Mouse (Mus musculus) embryonic facial prominence, embryonic 14.5 days (tissue): ENCODE data around the gene Fabp6. TPM values are rescaled to one million over a fixed set of nuclear protein-coding genes. Genes with fewer than 3 reads are reported as not detected.

Experiments used
- ATAC-seq: fragments of 200-750 bp; cut with Nextera tagmentation; 2 replicates; pipeline ENCODE4 v1.8.0; 2017; ENCODE audit warnings: low read depth, moderate number of reproducible peaks, moderate TSS enrichment
- DNase-seq: peaks from one replicate; pipeline ENCODE4 v3.0.0-alpha.2; 2015; ENCODE audit warnings: low spot score
- H3K27ac ChIP-seq: fragments of 300-500 bp; sonication (generic); replicated peaks from 2 replicates; pipeline ENCODE4 v1.5.1; 2014; ENCODE audit warnings: low read depth, mild to moderate bottlenecking, low read length, moderate library complexity
- H3K27me3 ChIP-seq: fragments of 300-500 bp; sonication (generic); replicated peaks from 2 replicates; pipeline ENCODE4 v1.6.1; 2014; ENCODE audit warnings: low read length; ENCODE audit not compliant: control insufficient read depth, insufficient read depth
- H3K36me3 ChIP-seq: fragments of 300-500 bp; sonication (generic); 2 replicates; pipeline ENCODE4 v1.6.1; 2014; ENCODE audit warnings: low read length, mixed read lengths; ENCODE audit not compliant: control insufficient read depth, insufficient read depth
- H3K4me1 ChIP-seq: fragments of 300-500 bp; sonication (generic); 2 replicates; pipeline ENCODE4 v1.6.1; 2014; ENCODE audit warnings: antibody characterized with exemption, low read length; ENCODE audit not compliant: control insufficient read depth, insufficient read depth
- H3K4me2 ChIP-seq: fragments of 300-500 bp; sonication (generic); 2 replicates; pipeline ENCODE4 v1.6.1; 2014; ENCODE audit warnings: low read depth, mild to moderate bottlenecking, low read length, moderate library complexity, mixed read lengths
- H3K4me3 ChIP-seq: fragments of 300-500 bp; sonication (generic); 2 replicates; pipeline ENCODE4 v1.5.1; 2014; ENCODE audit warnings: low read depth, mild to moderate bottlenecking, low read length
- H3K9ac ChIP-seq: fragments of 300-500 bp; sonication (generic); 2 replicates; pipeline ENCODE4 v1.6.1; 2014; ENCODE audit warnings: low read depth, mild to moderate bottlenecking, low read length, moderate library complexity, mixed read lengths
- H3K9me3 ChIP-seq: fragments of 300-500 bp; sonication (generic); 2 replicates; pipeline ENCODE4 v1.6.1; 2016; ENCODE audit warnings: low read length; ENCODE audit not compliant: control insufficient read depth
- WGBS: fragments of 180-500 bp; shearing (Covaris S2); extraction: QIAGEN DNeasy Blood & Tissue Kit; methylation state at CpG from one replicate; pipeline ENCODE4 v1.1.7; 2014; 5-methylcytosine and 5-hydroxymethylcytosine counted together
- polyA plus RNA-seq: library from polyadenylated mRNA; unstranded; fragments of >200 nt; fragmentation: Nextera tagmentation; extraction: Ambion mirVana; gene quantifications from 2 replicates; pipeline ENCODE4 v1.2.1, GENCODE M21; 2014

The Fabp6 gene
- polyA plus RNA-seq, 1 experiment from 2014 or later: not detected

- no peak for ATAC-seq
- Histone ChIP-seq H3K4me2 (peak overlapping the region; percentile 44), H3K4me1 (peaks cover 17% of the 10 kb centered on the region), H3K36me3 (no peaks in the 10 kb centered on the region), H3K27ac (no peak overlapping the region; the same call in 1 of the 2 replicates), H3K27me3 (no peaks in the 10 kb centered on the region), H3K9me3 (no peaks in the 10 kb centered on the region), H3K4me3 (no peak overlapping the region; the same call in 1 of the 2 replicates), H3K9ac (peak overlapping the region; percentile 28; the same call in 1 of the 2 replicates)
- WGBS: 28% methylated on average over 18 of the region's 18 CpGs
- DNase-seq: no peak
Observed at GRCm38 (mm10) chr11:43626927-43627645, 25.7 kb upstream of the Fabp6 start.

GRCm38 (mm10) chr11:43626300-43626926 is 25.1 kb upstream of the Fabp6 start:
- H3K27ac ChIP-seq: peak overlapping the region; percentile 10; the same call in 1 of the 2 replicates
- 8% methylated on average over 11 of the region's 12 CpGs for WGBS

GRCm38 (mm10) chr11:43624341-43624740 is 23.0 kb upstream of the Fabp6 start:
- no peak for ATAC-seq

More at GRCm38 (mm10) chr11:43626300-43626926, 25.1 kb upstream of the Fabp6 start:
- Histone ChIP-seq H3K4me2 (peak overlapping the region; percentile 44), H3K27me3 (no peaks in the 10 kb centered on the region), H3K4me3 (peak overlapping the region; percentile 10), H3K36me3 (no peaks in the 10 kb centered on the region), H3K9me3 (no peaks in the 10 kb centered on the region), H3K4me1 (peaks cover 17% of the 10 kb centered on the region), H3K9ac (peak overlapping the region; percentile 28)
- DNase-seq: peak; percentile 74
- peak; percentile 66 for ATAC-seq

GRCm38 (mm10) chr11:43621769-43622168 is 20.4 kb upstream of the Fabp6 start:
- no peak for ATAC-seq
- no peaks in the 10 kb centered on the region for H3K27me3 ChIP-seq
- DNase-seq: no peak
- no peaks in the 10 kb centered on the region for H3K36me3 ChIP-seq
- H3K4me3 ChIP-seq: no peak overlapping the region
- 85% methylated on average over 5 of the region's 5 CpGs for WGBS
- peaks cover 20% of the 10 kb centered on the region for H3K4me1 ChIP-seq
- no peak overlapping the region for H3K27ac ChIP-seq
- no peaks in the 10 kb centered on the region for H3K9me3 ChIP-seq
- H3K4me2 ChIP-seq: no peak overlapping the region
- no peak overlapping the region for H3K9ac ChIP-seq

More at GRCm38 (mm10) chr11:43624341-43624740, 23.0 kb upstream of the Fabp6 start:
- Histone ChIP-seq H3K9me3 (no peaks in the 10 kb centered on the region), H3K36me3 (no peaks in the 10 kb centered on the region), H3K4me3 (no peak overlapping the region), H3K9ac (no peak overlapping the region), H3K4me1 (peaks cover 17% of the 10 kb centered on the region), H3K4me2 (no peak overlapping the region), H3K27me3 (no peaks in the 10 kb centered on the region), H3K27ac (no peak overlapping the region)
- DNase-seq: no peak
- WGBS: 100% methylated on average over 1 of the region's 1 CpGs

GRCm38 (mm10) chr11:43618403-43618802 is 17.1 kb upstream of the Fabp6 start:
- Histone ChIP-seq H3K27ac (peak overlapping the region; percentile 61; the same call in 1 of the 2 replicates), H3K9ac (no peak overlapping the region), H3K4me1 (peaks cover 11% of the 10 kb centered on the region; the same call in 1 of the 2 replicates), H3K4me3 (no peak overlapping the region), H3K36me3 (no peaks in the 10 kb centered on the region), H3K9me3 (no peaks in the 10 kb centered on the region), H3K4me2 (no peak overlapping the region), H3K27me3 (no peaks in the 10 kb centered on the region)
- DNase-seq: no peak
- 61% methylated on average over 7 of the region's 7 CpGs for WGBS
- peak; percentile 67 for ATAC-seq

GRCm38 (mm10) chr11:43617924-43618323 is 16.6 kb upstream of the Fabp6 start:
- ATAC-seq (peak; percentile 36), DNase-seq (peak; percentile 52)
- Histone ChIP-seq H3K27me3 (no peaks in the 10 kb centered on the region), H3K4me1 (peaks cover 16% of the 10 kb centered on the region; the same call in 1 of the 2 replicates), H3K9ac (no peak overlapping the region), H3K27ac (peak overlapping the region; percentile 61), H3K4me3 (no peak overlapping the region), H3K4me2 (no peak overlapping the region), H3K9me3 (no peaks in the 10 kb centered on the region), H3K36me3 (no peaks in the 10 kb centered on the region)
- 41% methylated on average over 5 of the region's 5 CpGs for WGBS

- 23% methylated on average over 12 of the region's 12 CpGs for WGBS
- Histone ChIP-seq H3K4me1 (peaks cover 12% of the 10 kb centered on the region; the same call in 1 of the 2 replicates), H3K9ac (no peak overlapping the region), H3K9me3 (no peaks in the 10 kb centered on the region), H3K27ac (peak overlapping the region; percentile 69), H3K27me3 (no peaks in the 10 kb centered on the region), H3K4me3 (no peak overlapping the region), H3K4me2 (no peak overlapping the region), H3K36me3 (no peaks in the 10 kb centered on the region)
- ATAC-seq (peak; percentile 90), DNase-seq (peak; percentile 91)
Observed at GRCm38 (mm10) chr11:43612834-43613488, 11.6 kb upstream of the Fabp6 start.

- H3K4me2 ChIP-seq: no peak overlapping the region
- H3K4me3 ChIP-seq: no peak overlapping the region
- ATAC-seq (no peak), DNase-seq (no peak)
- H3K27me3 ChIP-seq: no peaks in the 10 kb centered on the region
- no peak overlapping the region for H3K9ac ChIP-seq
- no peaks in the 10 kb centered on the region for H3K36me3 ChIP-seq
- H3K27ac ChIP-seq: no peak overlapping the region
- 66% methylated on average over 5 of the region's 5 CpGs for WGBS
- H3K4me1 ChIP-seq: peaks cover 7% of the 10 kb centered on the region; the same call in 1 of the 2 replicates
- no peaks in the 10 kb centered on the region for H3K9me3 ChIP-seq
Observed at GRCm38 (mm10) chr11:43610662-43611033, 9.3 kb upstream of the Fabp6 start.
